Mouse (Mus musculus) mouse trophoblast stem cell (cell line): Measurements from ENCODE around the gene Prrc2b.

Experiments
- in situ Hi-C, 2 experiments: fragments of 300-500 bp; cut with MseI, MboI; formaldehyde crosslinking; loops; 2 replicates in 1 of 2; 3 replicates in 1 of 2; pipeline ENCODE4 v1.15.1; 2025

Prrc2b gene

GRCm38 (mm10) chr2:32235433-32235832 lies 84.6 kb downstream of the Prrc2b start:
- in situ Hi-C loops, result no loop called here

GRCm38 (mm10) chr2:32235886-32236759 lies 85.2 kb downstream of the Prrc2b start, which contains the start of gene Pomt1:
Gene Pomt1, plus strand, starts transcription at chr2:32236590.
- in situ Hi-C loops, result no loop called here

- in situ Hi-C loops, result no loop called here
Observed at GRCm38 (mm10) chr2:32236760-32237487, 86.0 kb downstream of the Prrc2b start.

- in situ Hi-C loops, result no loop called here
Observed at GRCm38 (mm10) chr2:32237571-32237970, 86.7 kb downstream of the Prrc2b start.

GRCm38 (mm10) chr2:32238708-32239435 lies 88.0 kb downstream of the Prrc2b start:
- in situ Hi-C loops, result no loop called here

GRCm38 (mm10) chr2:32240591-32240990 lies 89.7 kb downstream of the Prrc2b start:
- in situ Hi-C loops, result no loop called here

- in situ Hi-C loops, result no loop called here
Observed at GRCm38 (mm10) chr2:32242986-32243385, 92.1 kb downstream of the Prrc2b start.

- in situ Hi-C loops, result no loop called here
Observed at GRCm38 (mm10) chr2:32246741-32247140, 95.9 kb downstream of the Prrc2b start.

GRCm38 (mm10) chr2:32248377-32249361 lies 97.8 kb downstream of the Prrc2b start:
- in situ Hi-C loops, result no loop called here

GRCm38 (mm10) chr2:32251791-32252527 lies 101.1 kb downstream of the Prrc2b start:
- in situ Hi-C loops, result no loop called here

GRCm38 (mm10) chr2:32252658-32253057 lies 101.8 kb downstream of the Prrc2b start:
- in situ Hi-C loops, result no loop called here

GRCm38 (mm10) chr2:32253352-32253751 lies 102.5 kb downstream of the Prrc2b start:
- in situ Hi-C loops, result no loop called here

GRCm38 (mm10) chr2:32254563-32254962 lies 103.7 kb downstream of the Prrc2b start:
- in situ Hi-C loops, result no loop called here

GRCm38 (mm10) chr2:32256273-32256672 lies 105.4 kb downstream of the Prrc2b start:
- in situ Hi-C loops, result no loop called here

- in situ Hi-C loops, result no loop called here
Observed at GRCm38 (mm10) chr2:32258887-32259533, 108.1 kb downstream of the Prrc2b start.

- in situ Hi-C loops, result no loop called here
Observed at GRCm38 (mm10) chr2:32259657-32260417, 109.0 kb downstream of the Prrc2b start, which contains the start of gene Uck1. Gene Uck1, minus strand, starts transcription at chr2:32260159.

GRCm38 (mm10) chr2:32260635-32261034 lies 109.8 kb downstream of the Prrc2b start:
- in situ Hi-C loops, result no loop called here

- in situ Hi-C loops, result no loop called here
Observed at GRCm38 (mm10) chr2:32275823-32276222, 124.9 kb downstream of the Prrc2b start.

GRCm38 (mm10) chr2:32282289-32282688 lies 131.4 kb downstream of the Prrc2b start:
- in situ Hi-C loops, result no loop called here
